Mouse (Mus musculus): ENCODE measurements around the gene Gm17268.

- TF ChIP-seq GATA1 (IDR thresholded peaks at IDR 0.05; ENCODE audit: borderline replicate concordance, low read length): no peak
- no peak for TF ChIP-seq FLI1 (IDR thresholded peaks at IDR 0.05; ENCODE audit: low read length)
Observed at GRCm38 (mm10) chr11:81996172-81996841, 42.1 kb downstream of the Gm17268 start.
